Mouse (Mus musculus) frontal cortex, postnatal 25 days (tissue): ENCODE data around the gene Dnaja1.

Experiments
- DNase-seq, 2 experiments: peaks; one replicate each; pipeline ENCODE4 v3.0.0; 2022; ENCODE audit warnings: low spot score in 2 of 2

Dnaja1 gene

GRCm38 (mm10) chr4:40722011-40722666 lies at the start of gene Dnaja1:
Gene Dnaja1, plus strand, starts transcription at chr4:40722150.
- DNase-seq, result peak; percentile 96 to 97

- DNase-seq, result no peak
These were observed 48.4 kb upstream of the Dnaja1 start for GRCm38 (mm10) chr4:40673526-40673925.

- DNase-seq, result no peak
These were observed 45.6 kb upstream of the Dnaja1 start for GRCm38 (mm10) chr4:40676338-40676737.

- no peak for DNase-seq
These were observed 44.8 kb upstream of the Dnaja1 start for GRCm38 (mm10) chr4:40677132-40677531.

GRCm38 (mm10) chr4:40680250-40680860 lies 41.6 kb upstream of the Dnaja1 start:
- DNase-seq, result no peak

GRCm38 (mm10) chr4:40681908-40682307 lies 40.0 kb upstream of the Dnaja1 start:
- DNase-seq, result peak; percentile 48 to 66

GRCm38 (mm10) chr4:40682359-40682758 lies 39.6 kb upstream of the Dnaja1 start:
- no peak for DNase-seq

GRCm38 (mm10) chr4:40683306-40683705 lies 38.6 kb upstream of the Dnaja1 start:
- DNase-seq, result no peak

- DNase-seq, result no peak
These were observed 30.9 kb upstream of the Dnaja1 start for GRCm38 (mm10) chr4:40691100-40691499.

- DNase-seq, result no peak
These were observed 24.9 kb upstream of the Dnaja1 start for GRCm38 (mm10) chr4:40697059-40697458.

GRCm38 (mm10) chr4:40700216-40700615 lies 21.7 kb upstream of the Dnaja1 start:
- DNase-seq, result no peak

- DNase-seq, result no peak
These were observed 20.2 kb upstream of the Dnaja1 start for GRCm38 (mm10) chr4:40701796-40702195.

GRCm38 (mm10) chr4:40702797-40703709 lies 18.9 kb upstream of the Dnaja1 start, which contains the start of gene Aptx:
Gene Aptx, minus strand, starts transcription at chr4:40703194.
- peak; percentile 94 to 97 for DNase-seq

- no peak for DNase-seq
These were observed 18.2 kb upstream of the Dnaja1 start for GRCm38 (mm10) chr4:40703710-40704275.

- DNase-seq, result no peak
These were observed 4.8 kb upstream of the Dnaja1 start for GRCm38 (mm10) chr4:40717141-40717540.

GRCm38 (mm10) chr4:40720910-40721309 lies 1.0 kb upstream of the Dnaja1 start:
- no peak for DNase-seq

GRCm38 (mm10) chr4:40722687-40723460 lies 924 bp downstream of the Dnaja1 start:
- DNase-seq, result no peak

- DNase-seq, result no peak
These were observed 3.2 kb downstream of the Dnaja1 start for GRCm38 (mm10) chr4:40725141-40725540.

- no peak for DNase-seq
These were observed 3.6 kb downstream of the Dnaja1 start for GRCm38 (mm10) chr4:40725554-40725953.

GRCm38 (mm10) chr4:40727247-40727646 lies 5.3 kb downstream of the Dnaja1 start:
- DNase-seq, result no peak

GRCm38 (mm10) chr4:40731262-40731661 lies 9.3 kb downstream of the Dnaja1 start:
- DNase-seq, result no peak
